Mouse (Mus musculus) heart, embryonic 14.5 days (tissue): Measurements from ENCODE around the gene Olfr477. TPM values are rescaled to one million over a fixed set of nuclear protein-coding genes. Genes with fewer than 3 reads are reported as not detected.
"Not testable (repeated sequence)": the region's sequence is repeated elsewhere in the genome, so short reads cannot be mapped to it uniquely, and the experiment has no call there.

Experiments used
- ATAC-seq: fragments of 200-750 bp; cut with Nextera tagmentation; 2 replicates; pipeline ENCODE4 v1.8.0; 2017; ENCODE audit warnings: low read depth, moderate TSS enrichment; ENCODE audit not compliant: insufficient number of reproducible peaks, insufficient read depth, low FRiP score
- H3K27ac ChIP-seq, 2 experiments: fragments of 200-500 bp in 1 of 2; fragments of 300-500 bp in 1 of 2; sonication (generic) in 1 of 2; replicated peaks in 1 of 2; 2 replicates each; pipeline ENCODE4 v1.5.1; 2012 to 2014; ENCODE audit warnings: low read depth in 2 of 2, low read length in 2 of 2, control low read depth in 1 of 2, mild to moderate bottlenecking in 1 of 2, mixed read lengths in 1 of 2; ENCODE audit not compliant: control insufficient read depth in 1 of 2, insufficient read depth in 1 of 2
- H3K27me3 ChIP-seq: fragments of 300-500 bp; sonication (generic); 2 replicates; pipeline ENCODE4 v1.6.1; 2014; ENCODE audit warnings: mild to moderate bottlenecking, low read length, control low read depth; ENCODE audit not compliant: control insufficient read depth, insufficient read depth
- H3K36me3 ChIP-seq: fragments of 300-500 bp; sonication (generic); 2 replicates; pipeline ENCODE4 v1.6.1; 2014; ENCODE audit warnings: mild to moderate bottlenecking, control low read depth, low read length, mixed read lengths; ENCODE audit not compliant: control insufficient read depth, insufficient read depth
- H3K4me1 ChIP-seq, 2 experiments: fragments of 200-500 bp in 1 of 2; fragments of 300-500 bp in 1 of 2; sonication (generic) in 1 of 2; 2 replicates each; pipeline ENCODE4 v1.6.1; 2012 to 2014; ENCODE audit warnings: low read length in 2 of 2, control low read depth in 1 of 2, mixed read lengths in 1 of 2; ENCODE audit not compliant: control insufficient read depth in 2 of 2, insufficient read depth in 2 of 2
- H3K4me2 ChIP-seq: fragments of 300-500 bp; sonication (generic); 2 replicates; pipeline ENCODE4 v1.6.1; 2014; ENCODE audit warnings: mild to moderate bottlenecking, low read length
- H3K4me3 ChIP-seq, 2 experiments: fragments of 200-500 bp in 1 of 2; fragments of 300-500 bp in 1 of 2; sonication (generic) in 1 of 2; 2 replicates each; pipeline ENCODE4 v1.5.1; 2012 to 2014; ENCODE audit warnings: low read length in 2 of 2, mild to moderate bottlenecking in 2 of 2, control low read depth in 1 of 2, low read depth in 1 of 2, moderate library complexity in 1 of 2; ENCODE audit not compliant: control insufficient read depth in 1 of 2, insufficient read depth in 1 of 2
- H3K9ac ChIP-seq: fragments of 300-500 bp; sonication (generic); 2 replicates; pipeline ENCODE4 v1.6.1; 2014; ENCODE audit warnings: mild to moderate bottlenecking, low read length
- H3K9me3 ChIP-seq: fragments of 300-500 bp; sonication (generic); 2 replicates; pipeline ENCODE4 v1.6.1; 2016; ENCODE audit warnings: low read length, control low read depth; ENCODE audit not compliant: control insufficient read depth
- WGBS: fragments of 180-500 bp; shearing (Covaris S2); extraction: QIAGEN DNeasy Blood & Tissue Kit; methylation state at CpG from one replicate; pipeline ENCODE4 v1.1.7; 2014; 5-methylcytosine and 5-hydroxymethylcytosine counted together
- polyA plus RNA-seq: library from polyadenylated mRNA; unstranded; fragments of >200 nt; fragmentation: Nextera tagmentation; extraction: Ambion mirVana; gene quantifications from 2 replicates; pipeline ENCODE4 v1.2.1, GENCODE M21; 2014

Gene Olfr477
- polyA plus RNA-seq, result not detected in 2 replicates

GRCm38 (mm10) chr7:107986393-107986792 is at the start of gene Olfr477:
Gene Olfr477, plus strand, starts transcription at chr7:107986693.
- Histone ChIP-seq H3K9me3 (no peaks in the 10 kb centered on the region), H3K27me3 (no peaks in the 10 kb centered on the region), H3K36me3 (no peaks in the 10 kb centered on the region), H3K9ac (no peak within 1 kb of the TSS), H3K4me3 (no peak within 1 kb of the TSS), H3K27ac (no peak within 1 kb of the TSS), H3K4me1 (no peaks in the 10 kb centered on the region), H3K4me2 (no peak within 1 kb of the TSS)
- 67% methylated on average over 2 of the region's 2 CpGs for WGBS
- no peak for ATAC-seq

GRCm38 (mm10) chr7:107952539-107952938 is 34.0 kb upstream of the Olfr477 start:
- H3K4me1 ChIP-seq, H3K27me3 ChIP-seq, ATAC-seq, H3K9ac ChIP-seq, H3K36me3 ChIP-seq, H3K9me3 ChIP-seq, H3K27ac ChIP-seq, H3K4me3 ChIP-seq, H3K4me2 ChIP-seq: not testable (repeated sequence)
- WGBS, result 93% methylated on average over 12 of the region's 12 CpGs

GRCm38 (mm10) chr7:107954343-107954742 is 32.1 kb upstream of the Olfr477 start, which contains the start of gene Olfr474:
Gene Olfr474, plus strand, starts transcription at chr7:107954643.
- Histone ChIP-seq H3K4me2 (no peak within 1 kb of the TSS), H3K9me3 (0 out of 2 replicates have a peak, but pooled peaks cover 3% of the 10 kb centered on the region), H3K4me3 (no peak within 1 kb of the TSS), H3K36me3 (no peaks in the 10 kb centered on the region), H3K4me1 (no peaks in the 10 kb centered on the region), H3K27me3 (no peaks in the 10 kb centered on the region), H3K9ac (no peak within 1 kb of the TSS), H3K27ac (no peak within 1 kb of the TSS)
- 70% methylated on average over 1 of the region's 1 CpGs for WGBS
- no peak for ATAC-seq

GRCm38 (mm10) chr7:107964503-107964902 is 22.0 kb upstream of the Olfr477 start, which contains the start of gene Olfr476:
Gene Olfr476, plus strand, starts transcription at chr7:107964803.
- Histone ChIP-seq H3K4me3 (no peak within 1 kb of the TSS), H3K9me3 (no peaks in the 10 kb centered on the region), H3K4me1 (no peaks in the 10 kb centered on the region), H3K27ac (no peak within 1 kb of the TSS), H3K9ac (no peak within 1 kb of the TSS), H3K27me3 (no peaks in the 10 kb centered on the region), H3K36me3 (no peaks in the 10 kb centered on the region), H3K4me2 (no peak within 1 kb of the TSS)
- WGBS, result 41% methylated on average over 1 of the region's 1 CpGs
- ATAC-seq, result no peak

- not testable (repeated sequence) for H3K9me3 ChIP-seq, H3K4me3 ChIP-seq, H3K36me3 ChIP-seq, H3K4me1 ChIP-seq, H3K9ac ChIP-seq, H3K27ac ChIP-seq, H3K4me2 ChIP-seq, ATAC-seq, H3K27me3 ChIP-seq
Measured at GRCm38 (mm10) chr7:108014256-108014655, 27.8 kb downstream of the Olfr477 start.

- H3K4me1 ChIP-seq, result no peaks in the 10 kb centered on the region
- no peaks in the 10 kb centered on the region for H3K36me3 ChIP-seq
- H3K4me3 ChIP-seq, result no peak within 1 kb of the TSS
- H3K4me2 ChIP-seq, result no peak within 1 kb of the TSS
- H3K9ac ChIP-seq, result no peak within 1 kb of the TSS
- H3K27ac ChIP-seq, result no peak within 1 kb of the TSS
- 58% methylated on average over 3 of the region's 3 CpGs for WGBS
- ATAC-seq, result no peak
- H3K27me3 ChIP-seq, result no peaks in the 10 kb centered on the region
- no peaks in the 10 kb centered on the region; the same call in 1 of the 2 replicates for H3K9me3 ChIP-seq
Measured at GRCm38 (mm10) chr7:108033889-108034288, 47.4 kb downstream of the Olfr477 start, which contains the start of gene Olfr478. Gene Olfr478, minus strand, starts transcription at chr7:108033989.

Other genes starting within 250 kb of the Olfr477 start
- 1.1 TPM in 2 replicates for gene Cyb5r2, start 228.7 kb upstream of the Olfr477 start, polyA plus RNA-seq
- not detected in 2 replicates for gene Ovch2, start 185.5 kb upstream of the Olfr477 start, polyA plus RNA-seq
- not detected in 2 replicates for gene Olfr467, start 174.4 kb upstream of the Olfr477 start, polyA plus RNA-seq
- gene Olfr469, start 161.2 kb upstream of the Olfr477 start, polyA plus RNA-seq, result not detected in 2 replicates
- gene Olfr470, start 139.2 kb upstream of the Olfr477 start, polyA plus RNA-seq, result not detected in 2 replicates
- not detected in 2 replicates for gene Olfr472, start 88.8 kb upstream of the Olfr477 start, polyA plus RNA-seq
- not detected in 2 replicates for gene Olfr473, start 56.2 kb upstream of the Olfr477 start, polyA plus RNA-seq
- not detected in 2 replicates for gene Olfr474, start 32.0 kb upstream of the Olfr477 start, polyA plus RNA-seq
- gene Olfr476, start 21.9 kb upstream of the Olfr477 start, polyA plus RNA-seq, result not detected in 2 replicates
- not detected in 2 replicates for gene Olfr478, start 47.3 kb downstream of the Olfr477 start, polyA plus RNA-seq
- not detected in 2 replicates for gene Olfr479, start 64.0 kb downstream of the Olfr477 start, polyA plus RNA-seq
- not detected in 2 replicates for gene Olfr480, start 80.7 kb downstream of the Olfr477 start, polyA plus RNA-seq
- not detected in 2 replicates for gene Olfr481, start 93.2 kb downstream of the Olfr477 start, polyA plus RNA-seq
- 0.09 TPM in 1 of 2 replicates, not detected in the other for gene Olfr482, start 110.9 kb downstream of the Olfr477 start, polyA plus RNA-seq
- gene Olfr483, start 114.2 kb downstream of the Olfr477 start, polyA plus RNA-seq, result not detected in 2 replicates
- gene Olfr484, start 140.8 kb downstream of the Olfr477 start, polyA plus RNA-seq, result not detected in 2 replicates
- not detected in 2 replicates for gene Olfr485, start 173.2 kb downstream of the Olfr477 start, polyA plus RNA-seq
- not detected in 2 replicates for gene Olfr486, start 186.0 kb downstream of the Olfr477 start, polyA plus RNA-seq
- not detected in 2 replicates for gene Olfr487, start 227.9 kb downstream of the Olfr477 start, polyA plus RNA-seq